Mouse (Mus musculus) B cell, adult 67 days (primary cell): ENCODE measurements around the gene Lep. TPM values are rescaled to one million over a fixed set of nuclear protein-coding genes. Genes with fewer than 3 reads are reported as not detected.

Experiments
- total RNA-seq, 2 experiments: library from RNA; stranded (reverse); gene quantifications; 4 replicates each; pipeline ENCODE4 v1.2.4; 2023

Gene Lep
- total RNA-seq = not detected

DNA sequence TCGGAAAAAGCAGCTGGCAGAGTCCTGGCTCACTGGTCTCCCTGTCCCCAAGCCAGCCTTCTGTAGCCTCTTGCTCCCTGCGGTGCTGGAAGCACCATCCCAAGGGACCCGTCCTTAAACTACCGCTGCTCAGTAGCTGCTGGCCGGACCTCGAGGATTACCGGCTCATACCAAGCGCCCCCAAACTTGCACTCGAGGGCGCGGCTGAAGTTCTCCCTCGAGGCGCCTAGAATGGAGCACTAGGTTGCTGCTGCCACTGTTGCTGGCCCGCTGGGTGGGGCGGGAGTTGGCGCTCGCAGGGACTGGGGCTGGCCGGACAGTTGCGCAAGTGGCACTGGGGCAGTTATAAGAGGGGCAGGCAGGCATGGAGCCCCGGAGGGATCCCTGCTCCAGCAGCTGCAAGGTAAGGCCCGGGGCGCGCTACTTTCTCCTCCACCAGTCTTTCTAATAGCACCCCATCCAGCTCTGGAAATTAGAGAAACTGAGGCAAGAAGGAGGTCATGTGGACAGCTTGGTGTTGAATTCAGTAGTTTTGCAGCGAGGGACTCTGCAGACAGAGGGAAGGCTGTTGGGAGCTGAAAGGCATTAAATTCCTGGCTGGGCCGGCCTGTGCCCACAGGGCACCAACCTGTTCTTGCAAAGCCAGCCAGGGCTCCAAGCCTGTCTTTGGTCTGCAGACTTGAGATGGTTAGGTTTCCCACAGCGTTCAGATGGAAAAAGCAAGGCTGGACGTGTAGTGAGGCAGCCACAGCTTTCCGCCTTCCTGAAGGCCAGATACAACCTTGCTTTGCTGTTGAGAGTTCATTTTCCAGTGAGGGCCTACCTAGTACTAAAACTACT lies at the start of gene Lep:
Gene Lep (plus strand): TSS at position 375 of the 840 bp plus-strand sequence.

Other genes with a start within 250 kb of the Lep start
- gene Lrrc4, start 228.5 kb upstream of the Lep start, total RNA-seq = not detected
- 10 to 100 TPM; 84.3 to 84.6 TPM for gene Rbm28, start 104.8 kb downstream of the Lep start, total RNA-seq
- under 1 TPM in 1 of 2 experiments, not detected in 1; 0.26 TPM for gene Prrt4, start 119.4 kb downstream of the Lep start, total RNA-seq
- gene Impdh1, start 156.1 kb downstream of the Lep start, total RNA-seq = 10 to 100 TPM; 69.1 to 73.9 TPM
- gene Hilpda, start 212.3 kb downstream of the Lep start, total RNA-seq = 10 to 100 TPM; 15.4 to 18.3 TPM
- gene Fam71f2, start 219.4 kb downstream of the Lep start, total RNA-seq = 1 to 10 TPM in 1 of 2 experiments, not detected in 1; 1.1 TPM